Mouse (Mus musculus): ENCODE data around the gene Cap2. TPM values are rescaled to one million over a fixed set of nuclear protein-coding genes. Genes with fewer than 3 reads are reported as not detected.
A peak's percentile ranks its signal among the peaks of the same experiment; 100 is the strongest.

Gene Cap2
- polyA plus RNA-seq, 1 experiment from 2014 or later: 4.3 TPM

DNA sequence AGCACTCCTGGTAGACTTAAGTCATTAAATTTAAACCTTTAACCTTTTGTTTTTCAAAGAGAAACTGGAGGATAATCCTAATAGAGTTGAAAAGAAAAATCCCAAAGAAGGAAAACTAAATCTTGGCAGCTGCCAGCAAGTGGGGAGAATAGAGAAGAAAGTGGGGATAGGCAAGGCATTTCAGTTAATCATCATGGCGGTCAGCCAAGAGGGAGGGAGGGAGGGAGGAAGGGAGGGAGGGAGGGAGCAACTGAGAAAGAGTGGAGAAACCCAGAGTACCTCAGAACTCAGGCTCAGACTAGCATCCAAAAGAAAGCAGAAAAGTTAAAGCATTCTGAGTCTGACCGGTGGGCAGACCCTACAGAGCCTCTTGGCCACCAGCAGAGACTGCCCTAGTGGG, 99.7 kb downstream of the Cap2 start:
- no peaks in the 10 kb centered on the region for H3K27me3 ChIP-seq (ENCODE audit: insufficient read depth, low read length)
- H3K9me3 ChIP-seq (ENCODE audit: low read depth, low read length): no peaks in the 10 kb centered on the region
- H3K4me1 ChIP-seq (ENCODE audit: insufficient read depth): no peaks in the 10 kb centered on the region
- ATAC-seq (ENCODE audit: insufficient read depth) (no peak), DNase-seq (no peak)
- H3K27ac ChIP-seq (ENCODE audit: low read depth): no peak overlapping the region
- no peak overlapping the region for H3K4me2 ChIP-seq
- no peak overlapping the region for H3K9ac ChIP-seq
- H3K36me3 ChIP-seq (ENCODE audit: insufficient read depth): no peaks in the 10 kb centered on the region
- 88% methylated on average over 2 of the region's 2 CpGs for WGBS
- no peak overlapping the region for H3K4me3 ChIP-seq (ENCODE audit: low read depth, low read length)
- TF ChIP-seq CTCF (IDR thresholded peaks at IDR 0.05; ENCODE audit: low read depth): no peak

DNA sequence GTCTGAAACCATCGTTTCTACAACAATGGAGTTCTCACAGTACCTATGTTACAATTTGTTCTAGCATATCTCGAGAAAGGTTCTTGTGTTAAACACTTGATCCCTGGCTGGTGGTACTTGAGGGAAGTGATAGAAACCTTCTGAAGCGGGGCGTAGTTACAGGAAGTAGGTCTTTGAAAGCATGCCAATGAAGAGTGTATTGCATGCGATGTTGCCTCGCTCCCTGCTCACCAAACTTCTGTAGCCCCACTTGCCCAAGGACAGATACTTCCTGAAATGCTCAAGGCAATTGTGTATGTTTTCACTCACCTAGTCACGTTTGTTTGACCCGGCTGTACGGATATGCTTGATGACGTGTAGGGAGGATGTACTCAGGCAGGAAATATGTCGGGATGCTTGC, 101.0 kb downstream of the Cap2 start:
- H3K36me3 ChIP-seq (ENCODE audit: insufficient read depth): no peaks in the 10 kb centered on the region
- WGBS: 59% methylated on average over 11 of the region's 11 CpGs
- H3K4me2 ChIP-seq: no peak overlapping the region
- H3K27ac ChIP-seq (ENCODE audit: low read depth): no peak overlapping the region
- TF ChIP-seq CTCF (IDR thresholded peaks at IDR 0.05; ENCODE audit: low read depth): no peak
- no peaks in the 10 kb centered on the region for H3K9me3 ChIP-seq (ENCODE audit: low read depth, low read length)
- DNase-seq: peak; percentile 8
- H3K4me1 ChIP-seq (ENCODE audit: insufficient read depth): no peaks in the 10 kb centered on the region
- H3K4me3 ChIP-seq (ENCODE audit: low read depth, low read length): no peak overlapping the region
- no peak overlapping the region for H3K9ac ChIP-seq
- H3K27me3 ChIP-seq (ENCODE audit: insufficient read depth, low read length): no peaks in the 10 kb centered on the region
- ATAC-seq (ENCODE audit: insufficient read depth): no peak

DNA sequence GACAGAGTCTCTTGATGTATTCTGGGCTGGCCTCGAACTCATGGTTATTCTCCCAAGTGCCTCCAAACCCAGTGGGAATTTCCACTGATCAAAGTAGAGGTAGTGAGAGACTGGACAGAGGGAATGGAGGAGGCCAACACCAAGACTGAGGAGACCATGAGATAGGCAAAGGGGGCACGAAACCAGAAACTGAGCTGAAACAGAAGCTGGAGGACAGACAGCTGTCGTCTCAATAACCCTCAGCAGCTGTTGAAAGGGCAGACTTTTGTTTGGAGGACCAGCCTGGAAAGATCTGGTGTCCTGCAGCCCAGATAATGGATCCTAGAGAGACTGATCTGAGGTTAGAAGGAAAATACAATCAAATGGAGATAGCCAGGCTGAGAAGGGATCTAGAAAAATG, 109.4 kb downstream of the Cap2 start:
- WGBS: 66% methylated on average over 3 of the region's 3 CpGs
- no peak for TF ChIP-seq CTCF (IDR thresholded peaks at IDR 0.05; ENCODE audit: low read depth)
- Histone ChIP-seq H3K9me3 (ENCODE audit: low read depth, low read length) (no peaks in the 10 kb centered on the region), H3K4me1 (ENCODE audit: insufficient read depth) (no peaks in the 10 kb centered on the region), H3K9ac (no peak overlapping the region), H3K27me3 (ENCODE audit: insufficient read depth, low read length) (no peaks in the 10 kb centered on the region), H3K4me3 (ENCODE audit: low read depth, low read length) (no peak overlapping the region), H3K27ac (ENCODE audit: low read depth) (no peak overlapping the region), H3K4me2 (no peak overlapping the region), H3K36me3 (ENCODE audit: insufficient read depth) (no peaks in the 10 kb centered on the region)
- no peak for DNase-seq
- no peak for ATAC-seq (ENCODE audit: insufficient read depth)

DNA sequence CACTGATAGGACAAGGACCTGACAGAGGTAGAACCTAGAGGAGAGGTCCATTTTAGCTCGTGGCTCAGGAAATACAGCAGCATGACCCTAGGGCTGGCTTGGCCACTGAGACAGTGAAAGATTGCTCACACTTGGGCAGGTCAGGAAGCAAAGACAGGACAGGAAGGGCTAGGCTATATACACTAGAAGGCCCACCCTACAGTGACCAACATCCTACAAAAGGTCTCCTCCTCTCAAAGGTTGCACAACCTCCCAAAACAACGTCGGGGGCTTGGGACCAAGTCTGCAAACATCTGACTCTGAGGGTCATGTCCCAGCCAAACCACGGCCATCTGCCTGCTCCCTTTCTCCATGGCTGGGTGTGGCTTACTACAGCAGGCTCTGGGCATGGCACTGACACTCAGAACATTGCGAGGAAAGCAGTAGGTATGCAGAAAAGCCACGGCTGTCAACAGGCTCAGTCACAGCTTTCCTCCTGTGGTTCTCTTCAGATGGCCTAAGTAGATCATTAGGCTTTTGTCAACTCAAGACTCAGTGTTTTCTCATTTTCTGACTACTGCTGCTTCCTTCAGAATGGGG, 112.1 kb downstream of the Cap2 start:
- TF ChIP-seq CTCF (IDR thresholded peaks at IDR 0.05; ENCODE audit: low read depth): no peak
- Histone ChIP-seq H3K4me3 (ENCODE audit: low read depth, low read length) (no peak overlapping the region), H3K27me3 (ENCODE audit: insufficient read depth, low read length) (no peaks in the 10 kb centered on the region), H3K9ac (no peak overlapping the region), H3K4me1 (ENCODE audit: insufficient read depth) (no peaks in the 10 kb centered on the region), H3K4me2 (no peak overlapping the region), H3K36me3 (ENCODE audit: insufficient read depth) (no peaks in the 10 kb centered on the region), H3K27ac (ENCODE audit: low read depth) (no peak overlapping the region), H3K9me3 (ENCODE audit: low read depth, low read length) (no peaks in the 10 kb centered on the region)
- DNase-seq: no peak
- no peak for ATAC-seq (ENCODE audit: insufficient read depth)
- WGBS: 68% methylated on average over 6 of the region's 6 CpGs

DNA sequence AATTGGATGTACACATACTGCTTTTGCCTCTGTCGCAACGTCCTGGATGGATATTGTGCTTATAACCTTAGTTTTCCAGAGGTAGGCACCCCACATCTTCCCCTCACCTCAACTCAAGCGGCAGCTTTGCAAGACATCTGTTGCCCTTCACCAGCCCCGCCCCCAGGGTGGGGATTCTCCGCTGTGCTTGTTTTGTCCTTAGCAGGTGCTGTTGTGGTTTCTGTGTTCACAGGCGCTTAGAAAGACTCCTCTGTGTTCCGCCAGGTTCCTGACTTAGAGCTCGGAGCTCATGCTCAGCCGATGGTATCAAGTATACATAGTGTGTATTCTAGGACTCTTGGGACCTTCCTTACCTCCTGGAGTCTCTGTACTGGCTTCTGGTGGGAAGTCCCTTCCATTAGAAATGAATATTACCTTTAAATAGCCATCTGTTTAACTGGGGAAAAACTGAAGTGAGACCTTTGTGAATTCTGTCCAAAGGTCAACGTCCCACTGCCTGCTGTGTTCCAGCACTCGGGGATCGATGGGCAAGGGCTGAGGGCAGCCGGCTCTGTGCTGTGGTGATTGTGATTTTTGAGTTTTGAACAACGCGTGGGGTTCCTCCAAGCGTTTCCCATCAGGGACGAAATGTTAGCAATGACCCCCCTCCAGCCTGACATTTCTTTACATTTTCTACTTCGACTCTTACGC, 115.2 kb downstream of the Cap2 start:
- ATAC-seq (ENCODE audit: insufficient read depth): no peak

DNA sequence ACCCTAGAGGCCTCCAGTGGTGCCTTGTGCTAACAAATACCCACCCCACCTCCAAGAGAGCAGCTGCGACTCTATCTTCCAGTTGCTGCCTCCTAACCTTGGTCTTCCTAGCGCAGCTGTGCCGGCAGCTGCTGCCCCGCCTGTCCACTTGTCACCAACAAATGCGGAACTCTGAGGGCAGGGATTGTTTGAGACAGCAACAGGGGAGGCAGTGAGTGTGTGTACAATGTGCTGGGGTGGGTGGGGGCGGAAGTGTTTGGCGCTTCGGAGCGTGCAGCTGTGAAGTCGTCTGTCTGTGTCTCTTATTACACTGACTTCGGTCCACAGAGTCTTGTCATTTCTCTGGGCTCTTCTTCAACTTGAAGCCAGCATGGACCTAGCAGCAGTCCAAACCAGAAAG, 118.0 kb downstream of the Cap2 start:
- Histone ChIP-seq H3K9me3 (ENCODE audit: low read depth, low read length) (no peaks in the 10 kb centered on the region), H3K4me2 (peak overlapping the region; percentile 12; the same call in 1 of the 2 replicates), H3K4me3 (ENCODE audit: low read depth, low read length) (no peak overlapping the region), H3K27me3 (ENCODE audit: insufficient read depth, low read length) (no peaks in the 10 kb centered on the region), H3K4me1 (ENCODE audit: insufficient read depth) (0 out of 2 replicates have a peak, but pooled peaks cover 2% of the 10 kb centered on the region), H3K27ac (ENCODE audit: low read depth) (no peak overlapping the region), H3K36me3 (ENCODE audit: insufficient read depth) (no peaks in the 10 kb centered on the region), H3K9ac (no peak overlapping the region)
- ATAC-seq (ENCODE audit: insufficient read depth) (peak; percentile 49; the same call in 1 of the 2 replicates), DNase-seq (peak; percentile 52)
- WGBS: 12% methylated on average over 11 of the region's 11 CpGs
- TF ChIP-seq CTCF (IDR thresholded peaks at IDR 0.05; ENCODE audit: low read depth): no peak

More for the DNA sequence above, 115.2 kb downstream of the Cap2 start:
- Histone ChIP-seq H3K9me3 (ENCODE audit: low read depth, low read length) (no peaks in the 10 kb centered on the region), H3K4me1 (ENCODE audit: insufficient read depth) (0 out of 2 replicates have a peak, but pooled peaks cover 2% of the 10 kb centered on the region), H3K27ac (ENCODE audit: low read depth) (no peak overlapping the region), H3K9ac (no peak overlapping the region), H3K36me3 (ENCODE audit: insufficient read depth) (no peaks in the 10 kb centered on the region), H3K4me2 (no peak overlapping the region), H3K4me3 (ENCODE audit: low read depth, low read length) (no peak overlapping the region), H3K27me3 (ENCODE audit: insufficient read depth, low read length) (no peaks in the 10 kb centered on the region)
- 89% methylated on average over 19 of the region's 19 CpGs for WGBS
- DNase-seq: no peak
- TF ChIP-seq CTCF (IDR thresholded peaks at IDR 0.05; ENCODE audit: low read depth): no peak

DNA sequence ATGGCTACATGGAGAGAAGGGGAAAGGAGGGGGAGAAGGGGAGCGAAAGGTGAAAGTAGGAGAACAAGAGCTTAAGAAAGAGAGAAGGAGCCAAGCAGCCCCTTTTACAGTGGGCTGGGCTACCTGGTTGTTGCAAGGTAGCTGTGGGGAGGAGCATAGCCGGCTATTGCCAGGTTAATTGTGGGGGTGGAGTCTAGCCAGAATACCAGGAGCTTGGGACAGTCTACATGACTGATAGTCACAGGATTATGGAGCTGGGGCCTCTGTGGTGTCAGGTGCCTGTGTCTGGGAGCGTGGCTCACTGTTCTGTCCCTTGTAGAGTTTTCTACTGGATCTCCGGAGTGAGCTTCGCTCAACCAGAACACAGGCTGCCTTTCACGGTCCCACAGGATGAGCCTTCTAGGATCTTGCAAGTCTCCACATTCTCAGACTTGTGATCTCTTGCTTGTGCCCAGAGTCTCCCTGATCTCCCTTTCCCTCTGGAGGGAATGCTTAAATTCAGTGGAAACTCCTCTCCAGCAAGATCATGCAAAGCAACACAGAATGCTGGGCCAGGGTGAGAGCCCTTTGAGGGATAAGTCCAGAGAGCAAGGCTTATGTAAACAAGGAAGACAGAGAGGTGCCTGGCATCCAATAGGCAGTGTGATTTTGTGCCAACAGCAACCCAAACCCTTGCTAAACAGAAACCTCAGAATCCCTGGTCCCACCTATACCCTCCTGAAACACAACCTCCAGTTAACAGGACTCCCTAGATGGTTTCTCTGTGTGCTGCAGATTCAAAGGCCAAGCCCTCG, 119.5 kb downstream of the Cap2 start:
- Histone ChIP-seq H3K27ac (ENCODE audit: low read depth) (no peak overlapping the region), H3K4me2 (no peak overlapping the region), H3K4me1 (ENCODE audit: insufficient read depth) (0 out of 2 replicates have a peak, but pooled peaks cover 2% of the 10 kb centered on the region), H3K27me3 (ENCODE audit: insufficient read depth, low read length) (no peaks in the 10 kb centered on the region), H3K36me3 (ENCODE audit: insufficient read depth) (no peaks in the 10 kb centered on the region), H3K4me3 (ENCODE audit: low read depth, low read length) (no peak overlapping the region), H3K9me3 (ENCODE audit: low read depth, low read length) (no peaks in the 10 kb centered on the region), H3K9ac (no peak overlapping the region)
- 82% methylated on average over 7 of the region's 7 CpGs for WGBS
- DNase-seq (no peak), ATAC-seq (ENCODE audit: insufficient read depth) (no peak)
- TF ChIP-seq CTCF (IDR thresholded peaks at IDR 0.05; ENCODE audit: low read depth): no peak

Measured in lung, embryonic 14.5 days (tissue).